Mouse (Mus musculus): Measurements from ENCODE around the gene Aldh3a1.

DNA sequence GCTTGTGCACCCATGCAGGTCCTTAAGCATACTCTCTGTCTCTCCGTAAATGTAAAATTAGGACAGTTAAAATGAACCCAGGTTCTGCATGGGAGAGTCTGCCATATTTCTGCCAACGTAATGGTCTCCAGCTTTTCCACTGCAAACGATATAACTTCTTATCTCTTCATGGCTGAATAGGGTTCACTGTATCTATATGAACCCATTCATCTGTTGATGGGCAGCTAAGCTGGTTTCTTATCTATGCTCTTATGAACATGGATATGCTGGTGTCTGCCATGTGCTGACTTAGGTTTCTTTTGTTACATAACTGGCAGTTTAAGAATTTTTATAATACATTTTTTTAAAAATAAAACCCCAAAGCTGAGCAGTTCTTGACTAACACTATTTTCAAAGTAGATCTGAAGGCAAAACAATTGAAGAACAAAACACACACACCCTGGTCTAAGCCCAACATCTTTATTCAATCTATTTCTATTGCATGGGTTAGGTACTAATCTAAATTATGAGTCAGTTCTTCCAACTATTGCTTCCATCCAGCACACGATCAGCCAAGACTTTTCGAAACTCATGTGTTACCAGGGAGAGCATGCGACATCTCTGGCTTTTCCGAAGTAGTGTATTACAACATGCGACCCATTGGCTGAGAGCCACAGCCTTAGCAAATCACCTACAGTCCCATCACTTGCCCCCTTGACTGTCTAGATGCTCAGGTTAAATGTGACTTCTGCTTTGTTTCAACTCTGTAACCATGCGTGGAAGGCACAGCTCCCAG, 15.8 kb downstream of the Aldh3a1 start:
- TF ChIP-seq GATA1 (IDR thresholded peaks at IDR 0.05; ENCODE audit: borderline replicate concordance, low read length): no peak
- TF ChIP-seq FLI1 (IDR thresholded peaks at IDR 0.05; ENCODE audit: low read length): no peak
